Mouse (Mus musculus) cortical plate, adult 2 months (tissue): Measurements from ENCODE around the gene Ssbp4.

ENCODE experiments used
- CTCF ChIP-seq: fragments of 200-500 bp; IDR thresholded peaks from 2 replicates; pipeline ENCODE4 v1.5.1; 2011; ENCODE audit warnings: mild to moderate bottlenecking, control low read depth, low read length; ENCODE audit not compliant: insufficient read depth; ENCODE audit errors: extremely low read depth
- POLR2A ChIP-seq: fragments of 200-500 bp; IDR thresholded peaks from 2 replicates; pipeline ENCODE4 v1.6.1; 2011; ENCODE audit warnings: mild to moderate bottlenecking, low read length, control low read depth; ENCODE audit not compliant: insufficient read depth; ENCODE audit errors: extremely low read depth

- TF ChIP-seq CTCF (no peak), POLR2A (no peak)
Observed at GRCm38 (mm10) chr8:70616645-70617044, 8.0 kb upstream of the Ssbp4 start.
